Mouse (Mus musculus) layer of hippocampus, adult 8-10 months (tissue): ENCODE results near the gene Clip2. TPM values are rescaled to one million over a fixed set of nuclear protein-coding genes. Genes with fewer than 3 reads are reported as not detected.

Experiments used
- DNase-seq, 2 experiments: peaks; one replicate each; pipeline ENCODE4 v3.0.0; 2022; ENCODE audit warnings: low spot score in 2 of 2
- total RNA-seq, 4 experiments: library from RNA; stranded (reverse); gene quantifications; 2 replicates each; pipeline ENCODE4 v1.2.4; 2022

The Clip2 gene
- total RNA-seq, 4 experiments from 2014 or later = 92.3 to 109 (median 102) TPM

- DNase-seq = no peak
Measured at GRCm38 (mm10) chr5:134528488-134528887, 23.7 kb downstream of the Clip2 start.

GRCm38 (mm10) chr5:134525971-134526711, 26.1 kb downstream of the Clip2 start:
- no peak for DNase-seq

- no peak for DNase-seq
Measured at GRCm38 (mm10) chr5:134523728-134524127, 28.5 kb downstream of the Clip2 start.

- DNase-seq = no peak
Measured at GRCm38 (mm10) chr5:134522524-134522923, 29.7 kb downstream of the Clip2 start.

GRCm38 (mm10) chr5:134521806-134522205, 30.4 kb downstream of the Clip2 start:
- no peak for DNase-seq

GRCm38 (mm10) chr5:134521131-134521530, 31.1 kb downstream of the Clip2 start:
- no peak for DNase-seq

- DNase-seq = no peak
Measured at GRCm38 (mm10) chr5:134520120-134520519, 32.1 kb downstream of the Clip2 start.

GRCm38 (mm10) chr5:134519471-134519870, 32.8 kb downstream of the Clip2 start:
- DNase-seq = no peak

GRCm38 (mm10) chr5:134512086-134512485, 40.1 kb downstream of the Clip2 start:
- peak; percentile 56 to 67 for DNase-seq

GRCm38 (mm10) chr5:134510266-134510665, 42.0 kb downstream of the Clip2 start:
- DNase-seq = no peak

- DNase-seq = no peak
Measured at GRCm38 (mm10) chr5:134508965-134509364, 43.3 kb downstream of the Clip2 start.

- DNase-seq = no peak
Measured at GRCm38 (mm10) chr5:134507859-134508399, 44.3 kb downstream of the Clip2 start.

GRCm38 (mm10) chr5:134507307-134507706, 44.9 kb downstream of the Clip2 start:
- DNase-seq = peak in 1 of 2 experiments; percentile 76

- DNase-seq = peak; percentile 56 to 82
Measured at GRCm38 (mm10) chr5:134505810-134506292, 46.4 kb downstream of the Clip2 start.

- DNase-seq = no peak
Measured at GRCm38 (mm10) chr5:134502591-134502990, 49.6 kb downstream of the Clip2 start.

- no peak for DNase-seq
Measured at GRCm38 (mm10) chr5:134501453-134501852, 50.8 kb downstream of the Clip2 start.

GRCm38 (mm10) chr5:134500681-134501080, 51.6 kb downstream of the Clip2 start:
- no peak for DNase-seq

GRCm38 (mm10) chr5:134500062-134500461, 52.2 kb downstream of the Clip2 start:
- DNase-seq = peak in 1 of 2 experiments; percentile 58

GRCm38 (mm10) chr5:134497026-134497425, 55.2 kb downstream of the Clip2 start:
- no peak for DNase-seq

GRCm38 (mm10) chr5:134495796-134496195, 56.4 kb downstream of the Clip2 start:
- DNase-seq = no peak

- DNase-seq = peak; percentile 88 to 94
Measured at GRCm38 (mm10) chr5:134494142-134494541, 58.1 kb downstream of the Clip2 start.

GRCm38 (mm10) chr5:134492956-134493355, 59.3 kb downstream of the Clip2 start:
- DNase-seq = no peak
